Mouse (Mus musculus) embryonic facial prominence, embryonic 12.5 days (tissue): ENCODE measurements around the gene Hes5. TPM values are rescaled to one million over a fixed set of nuclear protein-coding genes. Genes with fewer than 3 reads are reported as not detected.

Experiments
- ATAC-seq: fragments of 200-750 bp; cut with Nextera tagmentation; 2 replicates; pipeline ENCODE4 v1.8.0; 2017; ENCODE audit not compliant: insufficient number of reproducible peaks, insufficient read depth, low FRiP score, low TSS enrichment
- H3K27ac ChIP-seq: fragments of 300-500 bp; sonication (generic); 2 replicates; pipeline ENCODE4 v1.5.1; 2016; ENCODE audit warnings: mild to moderate bottlenecking
- H3K27me3 ChIP-seq: fragments of 300-500 bp; sonication (generic); 2 replicates; pipeline ENCODE4 v1.6.1; 2016; ENCODE audit warnings: mild to moderate bottlenecking, moderate library complexity
- H3K36me3 ChIP-seq: fragments of 300-500 bp; sonication (generic); 2 replicates; pipeline ENCODE4 v1.6.1; 2016; ENCODE audit warnings: mild to moderate bottlenecking
- H3K4me1 ChIP-seq: fragments of 300-500 bp; sonication (generic); 2 replicates; pipeline ENCODE4 v1.6.1; 2016
- H3K4me2 ChIP-seq: fragments of 300-500 bp; sonication (generic); replicated peaks from 2 replicates; pipeline ENCODE4 v1.6.1; 2016; ENCODE audit warnings: mild to moderate bottlenecking, moderate library complexity
- H3K4me3 ChIP-seq: fragments of 300-500 bp; sonication (generic); 2 replicates; pipeline ENCODE4 v1.5.1; 2016; ENCODE audit warnings: mild to moderate bottlenecking
- H3K9ac ChIP-seq: fragments of 300-500 bp; sonication (generic); 2 replicates; pipeline ENCODE4 v1.6.1; 2016; ENCODE audit warnings: mild to moderate bottlenecking, moderate library complexity
- H3K9me3 ChIP-seq: fragments of 300-500 bp; sonication (generic); 2 replicates; pipeline ENCODE4 v1.6.1; 2016; ENCODE audit warnings: mild to moderate bottlenecking, moderate library complexity
- WGBS: fragments of 180-500 bp; shearing (Covaris S2); methylation state at CpG from one replicate; pipeline ENCODE4 v1.1.7; 2016; 5-methylcytosine and 5-hydroxymethylcytosine counted together
- polyA plus RNA-seq: library from polyadenylated mRNA; unstranded; fragments of >200 nt; fragmentation: Nextera tagmentation; extraction: Ambion mirVana; gene quantifications from 2 replicates; pipeline ENCODE4 v1.2.1, GENCODE M21; 2016

The Hes5 gene
- polyA plus RNA-seq, 1 experiment from 2014 or later = 29.6 TPM

GRCm38 (mm10) chr4:154927899-154928337, 32.8 kb upstream of the Hes5 start:
- H3K27ac ChIP-seq = peak overlapping the region; percentile 82
- H3K4me2 ChIP-seq = peak overlapping the region; percentile 29
- H3K27me3 ChIP-seq = no peaks in the 10 kb centered on the region
- H3K36me3 ChIP-seq = no peaks in the 10 kb centered on the region
- H3K4me3 ChIP-seq = 0 out of 2 replicates have a peak overlapping the region, but pooled peaks have one; percentile 1
- H3K4me1 ChIP-seq = peaks cover 20% of the 10 kb centered on the region
- no peak for ATAC-seq
- no peaks in the 10 kb centered on the region for H3K9me3 ChIP-seq
- no peak overlapping the region for H3K9ac ChIP-seq
- WGBS = 25% methylated on average over 5 of the region's 5 CpGs

GRCm38 (mm10) chr4:154928395-154929087, 32.2 kb upstream of the Hes5 start, which contains the start of gene Tnfrsf14:
TSS of gene Tnfrsf14 (minus strand) at chr4:154928563.
- H3K4me2 ChIP-seq = peak within 1 kb of the TSS; percentile 29
- 0 out of 2 replicates have a peak within 1 kb of the TSS, but pooled peaks have one; percentile 1 for H3K4me3 ChIP-seq
- no peaks in the 10 kb centered on the region for H3K27me3 ChIP-seq
- H3K36me3 ChIP-seq = no peaks in the 10 kb centered on the region
- ATAC-seq = no peak
- H3K9ac ChIP-seq = peak within 1 kb of the TSS; percentile 0; the same call in 1 of the 2 replicates
- 51% methylated on average over 12 of the region's 12 CpGs for WGBS
- peaks cover 20% of the 10 kb centered on the region for H3K4me1 ChIP-seq
- H3K9me3 ChIP-seq = no peaks in the 10 kb centered on the region
- peak within 1 kb of the TSS; percentile 82 for H3K27ac ChIP-seq

GRCm38 (mm10) chr4:154929088-154929660, 31.5 kb upstream of the Hes5 start:
- no peak overlapping the region for H3K4me3 ChIP-seq
- no peaks in the 10 kb centered on the region for H3K36me3 ChIP-seq
- ATAC-seq = no peak
- H3K27ac ChIP-seq = no peak overlapping the region
- no peak overlapping the region for H3K9ac ChIP-seq
- WGBS = 74% methylated on average over 12 of the region's 12 CpGs
- H3K9me3 ChIP-seq = no peaks in the 10 kb centered on the region
- H3K27me3 ChIP-seq = no peaks in the 10 kb centered on the region
- peaks cover 20% of the 10 kb centered on the region for H3K4me1 ChIP-seq
- no peak overlapping the region for H3K4me2 ChIP-seq

GRCm38 (mm10) chr4:154933306-154933907, 27.3 kb upstream of the Hes5 start:
- no peak overlapping the region for H3K9ac ChIP-seq
- H3K9me3 ChIP-seq = no peaks in the 10 kb centered on the region
- H3K27ac ChIP-seq = no peak overlapping the region
- H3K4me1 ChIP-seq = peaks cover 4% of the 10 kb centered on the region
- H3K36me3 ChIP-seq = no peaks in the 10 kb centered on the region
- H3K27me3 ChIP-seq = peaks cover 3% of the 10 kb centered on the region; the same call in 1 of the 2 replicates
- ATAC-seq = no peak
- WGBS = 64% methylated on average over 13 of the region's 13 CpGs
- H3K4me2 ChIP-seq = no peak overlapping the region
- H3K4me3 ChIP-seq = no peak overlapping the region

GRCm38 (mm10) chr4:154934800-154935199, 25.9 kb upstream of the Hes5 start:
- H3K4me1 ChIP-seq = no peaks in the 10 kb centered on the region
- no peak for ATAC-seq
- no peak overlapping the region for H3K27ac ChIP-seq
- H3K4me2 ChIP-seq = no peak overlapping the region
- 92% methylated on average over 2 of the region's 2 CpGs for WGBS
- H3K4me3 ChIP-seq = no peak overlapping the region
- H3K9ac ChIP-seq = no peak overlapping the region
- H3K27me3 ChIP-seq = peaks cover 3% of the 10 kb centered on the region; the same call in 1 of the 2 replicates
- H3K9me3 ChIP-seq = no peaks in the 10 kb centered on the region
- no peaks in the 10 kb centered on the region for H3K36me3 ChIP-seq

- H3K27ac ChIP-seq = no peak overlapping the region
These were observed 24.9 kb upstream of the Hes5 start for GRCm38 (mm10) chr4:154935788-154936187.

GRCm38 (mm10) chr4:154936542-154937255, 24.0 kb upstream of the Hes5 start:
- no peak overlapping the region for H3K4me3 ChIP-seq
- peaks cover 3% of the 10 kb centered on the region; the same call in 1 of the 2 replicates for H3K27me3 ChIP-seq
- WGBS = 59% methylated on average over 8 of the region's 8 CpGs
- H3K4me1 ChIP-seq = no peaks in the 10 kb centered on the region
- no peak for ATAC-seq
- no peak overlapping the region for H3K9ac ChIP-seq
- H3K36me3 ChIP-seq = no peaks in the 10 kb centered on the region
- no peak overlapping the region for H3K27ac ChIP-seq
- H3K4me2 ChIP-seq = no peak overlapping the region
- H3K9me3 ChIP-seq = no peaks in the 10 kb centered on the region

More at GRCm38 (mm10) chr4:154935788-154936187, 24.9 kb upstream of the Hes5 start:
- Histone ChIP-seq H3K4me2 (no peak overlapping the region), H3K4me3 (no peak overlapping the region), H3K27me3 (peaks cover 3% of the 10 kb centered on the region; the same call in 1 of the 2 replicates), H3K9me3 (no peaks in the 10 kb centered on the region), H3K4me1 (no peaks in the 10 kb centered on the region), H3K9ac (no peak overlapping the region), H3K36me3 (no peaks in the 10 kb centered on the region)
- 76% methylated on average over 7 of the region's 7 CpGs for WGBS
- no peak for ATAC-seq

- no peaks in the 10 kb centered on the region for H3K9me3 ChIP-seq
- no peak overlapping the region for H3K9ac ChIP-seq
- no peaks in the 10 kb centered on the region for H3K4me1 ChIP-seq
- 85% methylated on average over 1 of the region's 1 CpGs for WGBS
- no peak overlapping the region for H3K4me2 ChIP-seq
- H3K36me3 ChIP-seq = no peaks in the 10 kb centered on the region
- no peak overlapping the region for H3K27ac ChIP-seq
- H3K27me3 ChIP-seq = peaks cover 3% of the 10 kb centered on the region; the same call in 1 of the 2 replicates
- no peak for ATAC-seq
- H3K4me3 ChIP-seq = no peak overlapping the region
These were observed 23.0 kb upstream of the Hes5 start for GRCm38 (mm10) chr4:154937746-154938145.

GRCm38 (mm10) chr4:154940156-154940555, 20.6 kb upstream of the Hes5 start:
- no peak for ATAC-seq
- H3K27me3 ChIP-seq = no peaks in the 10 kb centered on the region
- H3K4me2 ChIP-seq = no peak overlapping the region
- H3K27ac ChIP-seq = no peak overlapping the region
- no peaks in the 10 kb centered on the region for H3K36me3 ChIP-seq
- H3K4me1 ChIP-seq = no peaks in the 10 kb centered on the region
- 85% methylated on average over 2 of the region's 2 CpGs for WGBS
- no peak overlapping the region for H3K9ac ChIP-seq
- no peaks in the 10 kb centered on the region for H3K9me3 ChIP-seq
- H3K4me3 ChIP-seq = no peak overlapping the region

- no peaks in the 10 kb centered on the region for H3K36me3 ChIP-seq
- no peak overlapping the region for H3K9ac ChIP-seq
- WGBS = 91% methylated on average over 5 of the region's 5 CpGs
- no peaks in the 10 kb centered on the region for H3K9me3 ChIP-seq
- peaks cover 8% of the 10 kb centered on the region for H3K4me1 ChIP-seq
- no peaks in the 10 kb centered on the region for H3K27me3 ChIP-seq
- H3K27ac ChIP-seq = no peak overlapping the region
- no peak for ATAC-seq
- no peak overlapping the region for H3K4me3 ChIP-seq
- H3K4me2 ChIP-seq = no peak overlapping the region
These were observed 18.9 kb upstream of the Hes5 start for GRCm38 (mm10) chr4:154941831-154942230.

- H3K4me2 ChIP-seq = no peak overlapping the region
- no peak overlapping the region for H3K27ac ChIP-seq
- H3K4me3 ChIP-seq = no peak overlapping the region
- H3K36me3 ChIP-seq = no peaks in the 10 kb centered on the region
- 79% methylated on average over 10 of the region's 10 CpGs for WGBS
- no peak for ATAC-seq
- H3K9me3 ChIP-seq = no peaks in the 10 kb centered on the region
- H3K4me1 ChIP-seq = peaks cover 8% of the 10 kb centered on the region
- no peak overlapping the region for H3K9ac ChIP-seq
- H3K27me3 ChIP-seq = no peaks in the 10 kb centered on the region
These were observed 17.9 kb upstream of the Hes5 start for GRCm38 (mm10) chr4:154942632-154943322.
